Mouse (Mus musculus) layer of hippocampus, adult 8-10 months (tissue): ENCODE results near the gene Mustn1. TPM values are rescaled to one million over a fixed set of nuclear protein-coding genes. Genes with fewer than 3 reads are reported as not detected.
A peak's percentile ranks its signal among the peaks of the same experiment; 100 is the strongest.

ENCODE experiments used
- DNase-seq, 2 experiments: peaks; one replicate each; pipeline ENCODE4 v3.0.0; 2022; ENCODE audit warnings: low spot score in 2 of 2
- total RNA-seq, 4 experiments: library from RNA; stranded (reverse); gene quantifications; 2 replicates each; pipeline ENCODE4 v1.2.4; 2022

Mustn1 gene
- total RNA-seq, 4 experiments from 2014 or later, result 1.3 to 3.1 (median 1.8) TPM

GRCm38 (mm10) chr14:30879794-30880193, 794 bp downstream of the Mustn1 start:
- DNase-seq, result no peak

DNA sequence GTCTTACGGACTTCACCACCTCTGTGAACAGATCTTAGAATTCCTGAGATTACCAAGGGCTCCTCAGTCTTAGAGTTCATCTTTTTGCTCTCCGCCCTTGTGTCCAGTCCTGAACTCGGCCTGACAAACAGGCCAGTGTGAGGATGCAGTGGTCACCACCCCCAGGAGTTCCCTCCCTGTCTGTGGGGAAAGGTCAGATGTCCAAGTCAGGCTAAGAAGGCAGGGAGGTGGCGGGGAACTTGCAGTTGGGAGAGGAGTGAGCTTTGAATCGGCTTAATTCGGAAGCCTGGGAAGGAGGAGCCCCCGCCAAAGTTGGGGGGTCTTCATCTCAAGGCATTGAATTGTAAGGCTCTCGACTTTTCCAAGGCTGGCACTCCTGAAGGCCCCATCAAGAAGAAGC, 1.3 kb downstream of the Mustn1 start:
- no peak for DNase-seq

GRCm38 (mm10) chr14:30880811-30881717, 2.1 kb downstream of the Mustn1 start:
- peak in 1 of 2 experiments; percentile 45 for DNase-seq

- no peak for DNase-seq
Measured at GRCm38 (mm10) chr14:30881718-30882108, 2.7 kb downstream of the Mustn1 start.

DNA sequence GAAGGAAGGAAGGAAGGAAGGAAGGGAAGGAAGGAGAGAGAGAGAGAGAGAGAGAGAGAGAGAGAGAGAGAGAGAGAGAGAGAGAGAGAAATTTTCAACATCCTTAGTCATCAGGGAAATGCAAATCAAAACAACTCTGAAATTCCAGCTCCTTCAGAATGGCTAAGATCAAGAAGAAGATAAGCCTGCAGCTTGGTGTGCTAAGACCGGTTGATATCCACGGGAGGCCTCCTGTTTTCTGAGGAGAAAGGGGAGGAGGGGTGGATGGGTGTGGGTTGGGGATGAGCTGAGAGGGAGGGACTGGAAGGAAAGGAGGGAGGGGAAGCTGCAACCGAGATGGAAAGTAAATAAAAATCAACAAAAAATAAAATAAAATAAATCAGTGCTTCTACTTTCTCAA, 6.3 kb downstream of the Mustn1 start:
- DNase-seq, result no peak

- DNase-seq, result no peak
Measured at GRCm38 (mm10) chr14:30886204-30886603, 7.2 kb downstream of the Mustn1 start, which contains the start of gene Itih4. Gene Itih4 (plus strand): TSS chr14:30886476.

DNA sequence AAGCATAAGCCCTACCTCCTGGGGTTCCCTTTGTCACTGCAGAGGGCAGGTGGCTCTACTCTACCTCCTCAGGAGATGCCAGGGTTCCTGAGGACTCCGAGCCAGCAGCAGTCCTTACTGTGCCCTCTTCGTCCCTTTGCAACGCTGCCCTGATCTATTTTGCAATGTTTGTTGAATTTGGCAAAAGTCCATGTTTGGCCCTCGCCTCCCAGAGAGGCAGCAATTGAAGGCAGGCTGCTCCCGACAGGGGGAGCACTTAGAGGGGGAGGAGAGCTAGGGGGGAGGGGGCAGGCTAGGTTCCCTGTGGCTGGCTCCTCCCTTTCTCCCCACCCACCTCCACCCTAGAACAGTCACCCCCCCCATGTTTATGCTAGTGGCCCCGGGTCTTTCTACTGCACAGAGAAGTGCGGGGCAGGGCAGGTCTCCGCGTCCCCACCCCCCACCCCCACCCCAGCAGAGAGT, 9.3 kb downstream of the Mustn1 start:
- DNase-seq, result no peak

- no peak for DNase-seq
Measured at GRCm38 (mm10) chr14:30899972-30900371, 21.0 kb downstream of the Mustn1 start.

- no peak for DNase-seq
Measured at GRCm38 (mm10) chr14:30902628-30903027, 23.6 kb downstream of the Mustn1 start.

GRCm38 (mm10) chr14:30903036-30903435, 24.0 kb downstream of the Mustn1 start:
- no peak for DNase-seq

DNA sequence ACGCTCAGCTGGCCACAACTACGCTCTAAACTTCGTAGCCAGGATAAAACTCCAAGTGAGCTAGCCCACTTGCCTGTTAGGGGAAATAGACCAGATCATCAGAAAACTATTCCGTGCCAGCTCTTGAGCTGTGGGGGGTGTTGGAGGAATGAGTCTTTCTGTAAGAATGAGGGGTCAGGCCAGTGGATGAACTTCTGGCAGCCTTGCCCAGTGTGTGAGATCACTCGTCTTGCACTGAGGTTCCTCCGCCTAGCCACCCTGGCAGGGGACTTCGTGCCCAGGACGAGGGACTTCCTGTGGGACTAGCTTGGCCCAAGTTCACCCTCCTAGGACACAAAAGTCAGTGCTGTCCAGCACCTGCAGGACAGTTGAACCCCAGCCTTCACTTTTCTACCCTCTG, 25.3 kb downstream of the Mustn1 start:
- no peak for DNase-seq

DNA sequence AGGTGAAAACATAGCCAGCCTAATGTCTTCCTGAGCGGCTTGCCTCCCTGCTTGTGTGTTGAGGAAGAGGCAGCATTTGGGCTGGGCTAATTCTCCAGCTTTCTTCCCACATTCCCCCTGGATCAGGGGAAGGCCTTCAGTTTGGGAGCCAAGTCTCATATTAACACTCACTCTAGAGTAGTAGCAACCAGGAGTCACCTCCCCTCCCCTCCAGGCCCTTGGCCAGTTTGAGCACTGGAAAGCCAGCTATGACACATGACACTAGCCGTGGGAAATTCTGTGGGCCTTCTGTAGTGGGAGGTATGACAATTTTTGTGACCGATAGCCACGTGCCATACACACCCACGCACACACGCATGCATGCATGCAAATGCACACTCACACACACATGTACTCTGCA, 27.0 kb downstream of the Mustn1 start:
- DNase-seq, result no peak

DNA sequence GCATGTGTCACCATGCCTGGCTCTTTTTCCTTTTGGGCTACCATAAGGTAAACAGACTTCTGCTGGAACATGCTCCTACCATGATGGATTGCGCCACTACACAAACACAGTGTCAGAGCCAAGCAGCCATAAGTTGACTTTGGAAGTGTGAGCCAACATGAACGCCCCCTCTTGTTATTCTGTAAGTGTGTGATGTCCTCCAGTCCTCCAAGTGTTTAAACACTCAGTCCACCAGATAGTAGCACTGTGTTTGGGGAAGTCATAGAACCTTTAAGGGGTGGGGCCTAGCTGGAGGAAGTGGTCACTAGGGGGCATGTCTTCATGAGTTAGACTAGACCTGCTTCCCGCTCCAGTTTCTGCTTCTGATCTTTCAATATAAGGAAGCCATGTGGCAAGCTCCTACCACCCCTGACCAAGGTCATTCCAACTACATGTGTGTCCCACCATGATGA, 28.8 kb downstream of the Mustn1 start:
- no peak for DNase-seq

DNA sequence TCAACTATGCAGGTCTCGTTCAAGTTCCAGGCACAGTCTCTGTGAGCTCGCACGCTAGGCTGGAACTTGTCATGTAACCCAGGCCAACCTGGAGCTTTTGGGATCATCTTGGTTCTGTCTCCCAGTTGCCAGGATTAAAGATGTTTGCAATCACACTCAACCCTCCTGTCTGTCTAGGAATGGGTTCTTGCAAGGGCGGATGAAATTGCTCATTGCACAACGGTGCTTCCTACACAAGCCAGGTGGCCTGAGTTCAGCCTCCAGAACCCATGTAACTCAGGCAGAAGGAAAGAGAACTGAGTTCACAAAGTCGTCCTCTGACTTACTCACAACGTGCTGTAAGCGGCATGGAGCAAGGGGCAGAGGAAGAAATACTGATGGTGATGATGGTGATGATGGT, 32.1 kb downstream of the Mustn1 start:
- DNase-seq, result no peak

DNA sequence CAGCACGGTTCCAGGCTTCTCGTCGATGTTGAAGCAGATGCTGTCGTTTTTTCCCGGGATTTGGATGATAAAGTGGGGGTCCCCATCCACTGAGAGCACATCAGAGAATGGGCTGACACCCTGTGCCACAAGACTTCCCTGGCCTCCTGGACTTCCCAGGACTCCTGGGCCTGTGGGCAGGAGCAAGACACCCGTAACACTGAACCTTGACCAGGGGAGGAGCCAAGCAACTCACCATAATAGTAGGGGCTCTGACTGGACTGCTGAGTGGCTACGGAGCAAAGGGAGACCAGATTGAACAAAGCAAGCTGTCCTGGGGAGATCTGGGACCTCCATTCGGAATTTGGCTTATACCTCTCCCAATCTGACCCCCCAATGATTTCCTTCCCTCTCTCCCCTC, 33.6 kb downstream of the Mustn1 start:
- DNase-seq, result no peak

DNA sequence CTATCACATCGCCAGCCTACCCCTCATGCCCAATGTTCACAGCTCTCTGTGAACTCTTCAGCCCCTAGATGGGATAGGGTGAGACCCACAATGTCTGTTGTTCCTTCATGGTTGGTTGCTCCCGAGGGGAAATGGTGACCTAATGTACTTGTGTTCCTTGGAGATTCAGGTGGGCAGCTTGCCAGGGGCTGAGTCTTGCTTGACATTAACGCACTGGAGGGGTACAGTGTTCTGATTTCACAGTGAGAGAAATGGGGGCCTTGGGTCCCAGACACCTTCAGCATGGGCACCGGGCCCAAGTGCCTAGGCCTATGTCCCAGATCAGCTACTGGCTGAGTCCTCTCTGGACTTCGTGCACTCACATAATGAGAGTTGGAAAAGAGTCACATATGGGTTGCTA, 34.4 kb downstream of the Mustn1 start:
- DNase-seq, result no peak

- no peak for DNase-seq
Measured at GRCm38 (mm10) chr14:30916516-30916915, 37.5 kb downstream of the Mustn1 start.

DNA sequence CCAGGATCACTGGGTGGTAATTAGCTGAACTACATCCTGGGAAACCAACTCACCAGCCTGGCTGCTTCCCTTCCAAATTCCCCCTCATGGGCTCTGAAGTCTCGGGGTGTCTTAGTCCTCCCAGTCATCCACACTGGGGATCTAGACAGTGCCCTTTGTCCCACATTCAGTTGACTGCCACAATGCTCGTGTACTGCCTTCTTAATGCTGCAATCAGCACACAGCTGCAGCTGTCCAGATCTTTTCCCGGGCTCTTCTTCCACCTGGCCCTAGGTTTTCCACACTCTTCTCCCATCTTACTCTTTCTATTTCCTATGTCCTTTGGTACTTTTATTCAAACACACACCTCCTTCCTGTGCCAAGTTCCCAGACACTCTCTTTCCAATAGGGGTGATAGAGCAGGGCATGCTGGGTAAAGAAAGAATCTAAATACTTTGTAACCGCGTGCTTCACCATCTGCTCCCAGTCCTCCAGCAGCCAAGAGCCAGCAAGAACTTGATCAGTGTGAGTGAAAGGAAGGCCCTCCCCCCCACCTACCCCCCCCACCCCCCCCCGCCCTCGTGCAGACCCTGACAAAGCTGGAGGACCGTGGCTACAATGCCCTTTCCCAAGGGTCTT, 43.2 kb downstream of the Mustn1 start:
- DNase-seq, result no peak

DNA sequence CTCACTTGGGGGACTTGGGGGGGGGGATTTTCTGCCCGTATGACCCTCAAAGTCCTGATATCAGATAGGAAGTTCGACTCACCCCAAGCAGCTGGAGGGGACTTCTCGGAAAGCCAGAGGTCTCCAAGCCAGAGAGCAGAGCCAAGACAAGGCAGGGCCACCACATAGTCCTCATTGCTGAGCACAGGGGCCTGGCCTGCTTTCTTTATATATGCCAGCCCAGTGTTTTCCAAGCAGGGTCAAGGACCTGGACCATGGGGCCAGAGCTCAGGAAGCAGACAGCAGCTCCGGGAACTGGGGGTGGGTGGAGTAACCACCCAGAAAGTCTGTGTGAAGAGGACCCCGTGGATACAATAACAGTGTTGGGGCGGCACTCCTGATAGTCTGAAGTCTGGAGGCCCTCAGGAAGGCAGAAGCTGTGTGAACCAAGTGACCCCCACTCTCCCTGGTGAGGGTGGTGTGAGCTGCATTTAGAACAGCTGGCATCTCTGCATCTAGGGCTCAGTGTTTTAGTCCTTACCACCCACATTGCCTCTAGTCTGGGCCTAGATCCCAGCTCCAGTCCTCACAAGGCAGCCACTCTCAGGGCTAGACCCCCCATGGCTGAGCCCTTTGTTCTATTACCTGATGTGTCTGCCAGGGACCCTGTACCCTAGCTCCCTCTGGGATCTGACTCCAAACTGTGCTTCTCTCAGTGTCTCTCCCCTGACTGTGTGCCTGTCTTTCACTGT, 44.5 kb downstream of the Mustn1 start, which contains the start of gene Itih3:
TSS of gene Itih3 (minus strand) at position 386 of the 731 bp plus-strand sequence.
- peak; percentile 37 to 59 for DNase-seq

DNA sequence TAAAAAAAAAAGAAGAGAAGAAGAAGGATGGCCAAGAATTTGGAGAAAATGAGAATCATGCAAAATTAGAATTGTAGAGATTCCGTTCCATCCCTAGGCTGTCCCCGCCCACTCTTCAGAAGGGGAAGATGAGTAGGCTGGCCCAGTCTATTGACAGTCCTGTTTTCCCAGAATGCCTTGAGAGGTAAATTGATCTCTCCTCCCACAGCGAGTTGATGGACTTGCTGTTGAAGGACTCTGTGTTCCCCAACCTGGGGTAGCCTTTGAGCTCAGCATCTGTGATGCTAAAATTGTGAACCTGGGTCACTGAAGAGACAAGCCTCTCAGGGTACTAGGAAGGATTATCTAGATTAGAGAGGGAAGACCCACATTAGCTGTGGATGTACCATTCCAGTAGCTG, 46.5 kb downstream of the Mustn1 start:
- DNase-seq, result no peak

GRCm38 (mm10) chr14:30930386-30930785, 51.4 kb downstream of the Mustn1 start:
- no peak for DNase-seq
